Mouse (Mus musculus) mouse trophoblast stem cell (cell line): ENCODE measurements around the gene Tfe3.
"Not testable (repeated sequence)": the region's sequence is repeated elsewhere in the genome, so short reads cannot be mapped to it uniquely, and the experiment has no call there.

Experiments
- in situ Hi-C, 2 experiments: fragments of 300-500 bp; cut with MseI, MboI; formaldehyde crosslinking; loops; 2 replicates in 1 of 2; 3 replicates in 1 of 2; pipeline ENCODE4 v1.15.1; 2025

The Tfe3 gene

GRCm38 (mm10) chrX:7815016-7815415, 52.7 kb downstream of the Tfe3 start:
- in situ Hi-C loops: not testable (repeated sequence)

- in situ Hi-C loops: no loop called here
Measured at GRCm38 (mm10) chrX:7821865-7822779, 59.8 kb downstream of the Tfe3 start, which contains the start of gene Kcnd1. Gene Kcnd1 (plus strand): TSS chrX:7822289.
